Mouse (Mus musculus): ENCODE measurements around the gene Nek4.

The Nek4 gene

DNA sequence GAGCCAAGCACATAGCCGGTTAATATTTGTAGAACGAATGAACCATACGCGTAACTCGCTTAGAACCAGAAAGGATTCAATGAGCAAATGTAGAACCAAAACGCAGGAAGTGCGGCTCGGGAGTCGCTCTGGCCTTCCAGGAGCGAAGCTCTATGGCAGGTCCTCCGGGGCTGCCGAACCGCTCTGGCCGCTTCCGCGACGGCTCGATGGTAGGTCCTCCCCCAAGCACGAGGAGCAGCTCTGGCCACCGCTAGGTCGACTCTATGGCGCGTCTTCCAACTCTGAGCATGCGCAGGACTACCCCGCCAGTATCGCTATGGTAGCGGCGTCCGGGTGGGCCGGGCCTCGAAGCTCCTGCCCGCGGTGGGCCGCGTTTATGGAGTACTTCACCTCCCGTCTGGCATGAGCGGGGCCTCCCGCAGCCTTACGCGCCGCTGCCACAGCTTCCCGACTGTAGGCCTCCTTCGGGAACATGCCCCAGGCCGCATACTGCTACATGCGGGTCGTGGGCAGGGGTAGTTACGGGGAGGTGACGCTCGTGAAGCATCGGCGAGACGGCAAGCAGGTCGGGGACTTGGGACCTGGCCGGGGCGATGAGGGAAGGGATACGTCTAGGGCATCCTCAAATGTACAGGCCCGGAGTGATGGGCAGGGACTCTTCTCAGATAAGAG, at the start of gene Nek4:
Nek4 (plus strand) TSS at position 224 of the 672 bp plus-strand sequence.
- DNase-seq, result peak; percentile 95 to 97

DNA sequence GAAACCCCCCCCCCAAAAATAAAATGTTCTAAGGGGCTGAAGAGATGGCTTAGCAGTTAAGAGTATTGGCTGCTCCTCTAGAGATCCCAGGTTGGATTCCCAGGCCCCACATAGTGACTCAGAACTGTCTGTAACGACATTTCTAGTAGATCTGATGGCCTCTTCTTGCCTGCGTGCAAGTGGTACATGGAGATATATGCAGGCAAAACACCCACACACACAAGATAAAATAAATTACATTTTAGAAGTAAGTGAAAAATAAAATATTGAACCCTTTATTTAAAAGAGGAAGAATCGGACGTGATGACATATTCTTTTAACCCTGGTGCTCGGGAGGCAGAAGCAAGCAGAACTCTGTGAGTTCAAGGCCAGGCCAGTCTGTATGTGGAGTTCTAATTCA, 48.5 kb upstream of the Nek4 start:
- no peak for DNase-seq

DNA sequence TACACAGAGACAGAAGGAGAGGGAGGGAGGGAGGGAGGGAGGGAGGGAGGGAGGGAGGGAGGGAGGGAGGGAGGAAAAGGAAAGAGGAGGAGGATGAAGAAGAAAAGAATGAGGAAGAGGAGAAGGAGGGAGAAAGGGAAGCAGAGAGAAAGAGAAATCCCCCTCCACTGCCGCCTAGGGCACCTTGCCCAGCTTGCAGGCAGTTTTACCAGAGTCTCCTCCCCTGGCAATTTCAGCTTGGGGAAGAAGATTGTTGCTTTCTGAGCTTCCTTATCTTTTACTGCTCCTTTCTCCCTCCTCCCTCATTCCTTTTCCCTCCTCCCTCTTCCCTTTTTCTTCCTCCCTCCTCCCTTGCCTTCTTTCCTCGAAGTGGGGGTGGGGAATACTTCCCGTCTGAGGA, 48.1 kb upstream of the Nek4 start:
- no peak for DNase-seq

DNA sequence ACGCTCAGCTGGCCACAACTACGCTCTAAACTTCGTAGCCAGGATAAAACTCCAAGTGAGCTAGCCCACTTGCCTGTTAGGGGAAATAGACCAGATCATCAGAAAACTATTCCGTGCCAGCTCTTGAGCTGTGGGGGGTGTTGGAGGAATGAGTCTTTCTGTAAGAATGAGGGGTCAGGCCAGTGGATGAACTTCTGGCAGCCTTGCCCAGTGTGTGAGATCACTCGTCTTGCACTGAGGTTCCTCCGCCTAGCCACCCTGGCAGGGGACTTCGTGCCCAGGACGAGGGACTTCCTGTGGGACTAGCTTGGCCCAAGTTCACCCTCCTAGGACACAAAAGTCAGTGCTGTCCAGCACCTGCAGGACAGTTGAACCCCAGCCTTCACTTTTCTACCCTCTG, 46.9 kb upstream of the Nek4 start:
- DNase-seq, result no peak

DNA sequence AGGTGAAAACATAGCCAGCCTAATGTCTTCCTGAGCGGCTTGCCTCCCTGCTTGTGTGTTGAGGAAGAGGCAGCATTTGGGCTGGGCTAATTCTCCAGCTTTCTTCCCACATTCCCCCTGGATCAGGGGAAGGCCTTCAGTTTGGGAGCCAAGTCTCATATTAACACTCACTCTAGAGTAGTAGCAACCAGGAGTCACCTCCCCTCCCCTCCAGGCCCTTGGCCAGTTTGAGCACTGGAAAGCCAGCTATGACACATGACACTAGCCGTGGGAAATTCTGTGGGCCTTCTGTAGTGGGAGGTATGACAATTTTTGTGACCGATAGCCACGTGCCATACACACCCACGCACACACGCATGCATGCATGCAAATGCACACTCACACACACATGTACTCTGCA, 45.2 kb upstream of the Nek4 start:
- DNase-seq, result no peak

DNA sequence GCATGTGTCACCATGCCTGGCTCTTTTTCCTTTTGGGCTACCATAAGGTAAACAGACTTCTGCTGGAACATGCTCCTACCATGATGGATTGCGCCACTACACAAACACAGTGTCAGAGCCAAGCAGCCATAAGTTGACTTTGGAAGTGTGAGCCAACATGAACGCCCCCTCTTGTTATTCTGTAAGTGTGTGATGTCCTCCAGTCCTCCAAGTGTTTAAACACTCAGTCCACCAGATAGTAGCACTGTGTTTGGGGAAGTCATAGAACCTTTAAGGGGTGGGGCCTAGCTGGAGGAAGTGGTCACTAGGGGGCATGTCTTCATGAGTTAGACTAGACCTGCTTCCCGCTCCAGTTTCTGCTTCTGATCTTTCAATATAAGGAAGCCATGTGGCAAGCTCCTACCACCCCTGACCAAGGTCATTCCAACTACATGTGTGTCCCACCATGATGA, 43.3 kb upstream of the Nek4 start:
- DNase-seq, result no peak

DNA sequence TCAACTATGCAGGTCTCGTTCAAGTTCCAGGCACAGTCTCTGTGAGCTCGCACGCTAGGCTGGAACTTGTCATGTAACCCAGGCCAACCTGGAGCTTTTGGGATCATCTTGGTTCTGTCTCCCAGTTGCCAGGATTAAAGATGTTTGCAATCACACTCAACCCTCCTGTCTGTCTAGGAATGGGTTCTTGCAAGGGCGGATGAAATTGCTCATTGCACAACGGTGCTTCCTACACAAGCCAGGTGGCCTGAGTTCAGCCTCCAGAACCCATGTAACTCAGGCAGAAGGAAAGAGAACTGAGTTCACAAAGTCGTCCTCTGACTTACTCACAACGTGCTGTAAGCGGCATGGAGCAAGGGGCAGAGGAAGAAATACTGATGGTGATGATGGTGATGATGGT, 40.0 kb upstream of the Nek4 start:
- DNase-seq, result no peak

DNA sequence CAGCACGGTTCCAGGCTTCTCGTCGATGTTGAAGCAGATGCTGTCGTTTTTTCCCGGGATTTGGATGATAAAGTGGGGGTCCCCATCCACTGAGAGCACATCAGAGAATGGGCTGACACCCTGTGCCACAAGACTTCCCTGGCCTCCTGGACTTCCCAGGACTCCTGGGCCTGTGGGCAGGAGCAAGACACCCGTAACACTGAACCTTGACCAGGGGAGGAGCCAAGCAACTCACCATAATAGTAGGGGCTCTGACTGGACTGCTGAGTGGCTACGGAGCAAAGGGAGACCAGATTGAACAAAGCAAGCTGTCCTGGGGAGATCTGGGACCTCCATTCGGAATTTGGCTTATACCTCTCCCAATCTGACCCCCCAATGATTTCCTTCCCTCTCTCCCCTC, 38.5 kb upstream of the Nek4 start:
- DNase-seq, result no peak

DNA sequence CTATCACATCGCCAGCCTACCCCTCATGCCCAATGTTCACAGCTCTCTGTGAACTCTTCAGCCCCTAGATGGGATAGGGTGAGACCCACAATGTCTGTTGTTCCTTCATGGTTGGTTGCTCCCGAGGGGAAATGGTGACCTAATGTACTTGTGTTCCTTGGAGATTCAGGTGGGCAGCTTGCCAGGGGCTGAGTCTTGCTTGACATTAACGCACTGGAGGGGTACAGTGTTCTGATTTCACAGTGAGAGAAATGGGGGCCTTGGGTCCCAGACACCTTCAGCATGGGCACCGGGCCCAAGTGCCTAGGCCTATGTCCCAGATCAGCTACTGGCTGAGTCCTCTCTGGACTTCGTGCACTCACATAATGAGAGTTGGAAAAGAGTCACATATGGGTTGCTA, 37.8 kb upstream of the Nek4 start:
- DNase-seq, result no peak

DNA sequence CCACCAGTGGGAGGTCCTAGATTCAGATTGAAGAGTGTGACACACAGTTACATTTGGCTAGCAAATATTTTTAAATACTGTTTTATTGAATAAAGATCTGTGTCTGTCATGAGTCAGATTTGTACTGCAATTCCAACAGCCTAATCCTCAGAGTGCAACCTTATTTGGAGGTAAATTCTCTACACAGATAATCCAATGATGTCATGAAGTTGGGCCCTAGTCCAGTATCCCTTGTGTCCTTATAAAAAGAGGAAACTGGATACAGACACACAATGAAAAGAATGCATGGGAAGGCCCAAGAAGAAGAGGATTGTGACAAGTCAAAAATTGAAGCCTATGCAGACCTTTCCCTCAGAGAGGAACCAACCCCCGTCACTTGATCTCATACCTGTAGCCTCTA, 34.7 kb upstream of the Nek4 start:
- DNase-seq, result no peak

DNA sequence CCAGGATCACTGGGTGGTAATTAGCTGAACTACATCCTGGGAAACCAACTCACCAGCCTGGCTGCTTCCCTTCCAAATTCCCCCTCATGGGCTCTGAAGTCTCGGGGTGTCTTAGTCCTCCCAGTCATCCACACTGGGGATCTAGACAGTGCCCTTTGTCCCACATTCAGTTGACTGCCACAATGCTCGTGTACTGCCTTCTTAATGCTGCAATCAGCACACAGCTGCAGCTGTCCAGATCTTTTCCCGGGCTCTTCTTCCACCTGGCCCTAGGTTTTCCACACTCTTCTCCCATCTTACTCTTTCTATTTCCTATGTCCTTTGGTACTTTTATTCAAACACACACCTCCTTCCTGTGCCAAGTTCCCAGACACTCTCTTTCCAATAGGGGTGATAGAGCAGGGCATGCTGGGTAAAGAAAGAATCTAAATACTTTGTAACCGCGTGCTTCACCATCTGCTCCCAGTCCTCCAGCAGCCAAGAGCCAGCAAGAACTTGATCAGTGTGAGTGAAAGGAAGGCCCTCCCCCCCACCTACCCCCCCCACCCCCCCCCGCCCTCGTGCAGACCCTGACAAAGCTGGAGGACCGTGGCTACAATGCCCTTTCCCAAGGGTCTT, 29.0 kb upstream of the Nek4 start:
- no peak for DNase-seq

DNA sequence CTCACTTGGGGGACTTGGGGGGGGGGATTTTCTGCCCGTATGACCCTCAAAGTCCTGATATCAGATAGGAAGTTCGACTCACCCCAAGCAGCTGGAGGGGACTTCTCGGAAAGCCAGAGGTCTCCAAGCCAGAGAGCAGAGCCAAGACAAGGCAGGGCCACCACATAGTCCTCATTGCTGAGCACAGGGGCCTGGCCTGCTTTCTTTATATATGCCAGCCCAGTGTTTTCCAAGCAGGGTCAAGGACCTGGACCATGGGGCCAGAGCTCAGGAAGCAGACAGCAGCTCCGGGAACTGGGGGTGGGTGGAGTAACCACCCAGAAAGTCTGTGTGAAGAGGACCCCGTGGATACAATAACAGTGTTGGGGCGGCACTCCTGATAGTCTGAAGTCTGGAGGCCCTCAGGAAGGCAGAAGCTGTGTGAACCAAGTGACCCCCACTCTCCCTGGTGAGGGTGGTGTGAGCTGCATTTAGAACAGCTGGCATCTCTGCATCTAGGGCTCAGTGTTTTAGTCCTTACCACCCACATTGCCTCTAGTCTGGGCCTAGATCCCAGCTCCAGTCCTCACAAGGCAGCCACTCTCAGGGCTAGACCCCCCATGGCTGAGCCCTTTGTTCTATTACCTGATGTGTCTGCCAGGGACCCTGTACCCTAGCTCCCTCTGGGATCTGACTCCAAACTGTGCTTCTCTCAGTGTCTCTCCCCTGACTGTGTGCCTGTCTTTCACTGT, 27.6 kb upstream of the Nek4 start, which contains the start of gene Itih3:
Itih3 (minus strand) TSS at position 386 of the 731 bp plus-strand sequence.
- DNase-seq, result no peak

DNA sequence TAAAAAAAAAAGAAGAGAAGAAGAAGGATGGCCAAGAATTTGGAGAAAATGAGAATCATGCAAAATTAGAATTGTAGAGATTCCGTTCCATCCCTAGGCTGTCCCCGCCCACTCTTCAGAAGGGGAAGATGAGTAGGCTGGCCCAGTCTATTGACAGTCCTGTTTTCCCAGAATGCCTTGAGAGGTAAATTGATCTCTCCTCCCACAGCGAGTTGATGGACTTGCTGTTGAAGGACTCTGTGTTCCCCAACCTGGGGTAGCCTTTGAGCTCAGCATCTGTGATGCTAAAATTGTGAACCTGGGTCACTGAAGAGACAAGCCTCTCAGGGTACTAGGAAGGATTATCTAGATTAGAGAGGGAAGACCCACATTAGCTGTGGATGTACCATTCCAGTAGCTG, 25.7 kb upstream of the Nek4 start:
- DNase-seq, result no peak

DNA sequence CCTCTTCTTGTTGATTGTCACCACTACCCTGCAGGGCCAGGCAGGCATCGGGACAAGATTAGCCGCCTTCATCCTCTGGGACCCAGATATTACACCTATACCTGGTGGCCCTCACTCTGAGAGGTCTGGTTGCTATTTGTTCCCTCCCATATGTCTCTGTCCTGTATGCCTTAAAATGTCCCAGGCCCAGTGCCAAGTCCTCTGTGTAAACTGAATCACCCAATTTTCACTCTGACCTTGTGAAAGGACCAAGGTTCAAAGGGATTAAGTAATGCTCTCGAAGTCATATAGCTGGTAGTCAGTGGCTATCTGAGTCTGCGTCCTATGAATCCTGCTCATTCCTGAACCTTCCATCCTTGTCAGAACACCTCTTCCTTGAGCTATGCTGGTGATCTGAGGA, 20.8 kb upstream of the Nek4 start:
- DNase-seq, result no peak

DNA sequence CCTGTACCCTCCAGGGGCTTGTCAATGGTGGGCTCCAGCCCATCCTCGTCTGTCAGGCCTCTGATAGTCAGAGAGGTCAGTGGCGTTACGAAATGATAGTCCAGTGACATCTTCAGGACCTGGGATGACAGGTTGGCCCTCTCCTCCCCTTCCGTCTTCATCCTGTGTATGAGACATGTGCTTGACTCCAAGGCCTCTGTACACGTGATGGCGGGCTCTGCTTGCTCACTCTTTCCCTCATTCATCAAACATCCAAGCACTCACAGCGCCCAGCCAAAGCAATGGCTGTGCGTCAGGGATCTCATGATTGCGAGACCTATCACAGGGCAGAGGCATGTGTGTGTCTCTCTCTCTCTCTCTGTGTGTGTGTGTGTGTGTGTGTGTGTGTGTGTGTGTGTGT, 17.8 kb upstream of the Nek4 start:
- no peak for DNase-seq

DNA sequence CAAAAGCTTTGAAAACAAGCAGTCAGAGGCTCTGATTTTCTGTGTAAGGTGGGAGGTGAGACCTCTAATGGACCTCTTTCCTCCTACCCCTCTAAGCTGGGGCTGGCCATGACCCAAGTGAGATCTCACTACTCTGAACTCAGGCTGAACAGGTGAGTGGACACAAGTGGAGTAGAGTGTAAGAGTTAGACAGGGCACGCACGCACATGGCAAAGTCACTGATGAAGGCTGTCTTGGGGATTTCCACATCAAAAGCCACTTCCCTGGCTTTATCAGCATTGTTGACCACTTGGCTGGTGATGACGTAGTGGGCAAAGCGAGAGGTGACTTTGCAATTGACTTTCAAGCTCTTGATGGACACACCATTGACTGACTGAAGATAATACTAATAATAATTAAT, 8.9 kb upstream of the Nek4 start:
- DNase-seq, result no peak

DNA sequence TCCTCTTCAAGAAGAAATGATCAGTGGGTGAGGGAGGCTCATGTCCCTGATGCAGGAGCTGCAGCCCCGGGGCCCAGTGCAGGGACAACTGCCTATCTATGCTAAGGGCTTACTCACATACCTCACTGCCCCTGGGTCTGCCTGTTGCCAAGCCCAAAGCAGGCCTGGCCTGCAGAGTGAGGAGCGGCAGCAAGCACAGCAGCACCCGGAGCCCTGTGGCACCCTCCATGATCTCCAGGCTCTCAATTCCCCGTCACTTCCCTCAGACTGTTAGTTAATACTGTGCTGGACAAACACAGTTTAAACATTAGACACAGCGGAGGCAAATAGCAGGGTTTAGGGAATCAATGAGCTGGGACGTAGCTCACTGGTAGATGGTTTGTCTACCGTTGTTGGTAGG, 8.1 kb upstream of the Nek4 start, which contains the start of gene Itih1:
Itih1 (minus strand) TSS at position 252 of the 400 bp plus-strand sequence.
- no peak for DNase-seq

DNA sequence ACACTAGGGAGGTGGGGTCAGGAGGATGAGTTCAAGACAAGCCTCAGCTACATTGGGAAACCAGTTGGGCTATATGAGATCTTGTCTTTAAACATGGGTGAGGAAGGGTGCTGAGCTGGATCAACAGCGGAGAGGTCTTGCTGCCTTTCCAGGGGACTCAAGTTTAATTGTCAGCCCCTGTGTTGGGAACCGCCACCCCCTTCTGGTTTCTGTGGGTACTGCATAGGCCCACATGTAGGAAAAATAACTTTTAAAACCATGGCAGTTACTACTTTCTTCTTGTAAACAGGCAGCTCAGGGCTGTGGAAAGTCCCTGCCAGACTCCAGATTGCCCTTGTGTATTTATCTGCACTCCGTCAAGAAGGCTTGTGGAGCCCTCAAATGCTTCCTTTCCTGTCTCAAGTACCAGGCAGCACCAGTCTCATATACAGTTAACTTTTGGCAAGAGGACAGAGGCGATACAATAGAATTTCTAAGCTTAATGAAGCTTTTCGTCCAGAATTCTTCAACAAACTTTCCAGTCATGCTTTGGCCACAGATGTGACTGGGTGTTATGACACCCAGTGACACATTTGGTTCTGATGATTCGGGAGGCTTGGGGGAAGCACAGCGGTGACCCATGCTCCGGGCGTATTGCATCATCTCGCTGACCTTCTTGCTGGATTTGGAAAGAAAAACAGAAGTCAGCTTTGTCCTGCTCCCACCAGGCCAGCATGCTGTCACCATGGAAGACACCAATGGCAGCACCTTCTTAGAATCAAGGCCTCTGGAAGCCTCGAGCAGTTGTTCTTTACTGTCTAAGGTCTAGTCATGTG, 7.1 kb upstream of the Nek4 start:
- DNase-seq, result peak; percentile 35 to 51

DNA sequence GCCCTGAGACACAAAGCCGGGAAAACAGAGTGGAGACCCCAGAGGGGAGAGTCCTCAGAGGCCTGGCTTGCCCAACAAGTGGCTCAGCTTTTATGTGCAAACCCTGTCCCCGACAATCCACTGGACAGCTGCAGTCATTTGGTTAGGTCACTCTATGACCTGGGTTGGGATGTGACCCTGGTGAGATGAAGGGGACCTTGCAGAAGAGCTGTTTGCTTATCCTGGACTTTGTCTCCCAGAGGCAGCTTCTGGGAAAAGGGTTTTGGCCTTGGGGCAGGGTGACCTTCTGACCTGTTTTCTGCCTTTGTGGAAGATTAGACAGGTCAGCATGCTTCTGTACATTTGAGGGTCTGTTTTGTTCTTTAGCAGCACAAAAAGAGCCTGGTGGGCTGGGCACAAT, 6.4 kb upstream of the Nek4 start:
- no peak for DNase-seq

DNA sequence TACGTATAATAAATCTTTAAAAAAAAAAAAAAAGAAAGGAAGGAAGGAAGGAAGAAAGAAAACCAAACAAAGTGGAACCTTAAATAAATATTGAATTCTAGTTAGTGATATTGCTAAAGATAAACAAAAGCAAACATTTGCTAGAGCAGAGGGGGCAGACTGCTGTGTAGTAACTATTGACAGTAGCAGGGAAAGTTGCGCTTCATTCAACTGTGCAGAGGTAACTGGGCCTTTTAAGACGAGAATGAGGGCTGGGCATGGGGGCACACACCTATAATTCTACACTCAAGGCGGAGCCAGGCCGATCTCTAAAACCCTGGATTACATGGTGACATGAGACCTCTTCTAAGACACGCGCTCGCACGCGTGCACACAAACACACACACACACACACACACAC, 1.2 kb upstream of the Nek4 start:
- DNase-seq, result no peak

DNA sequence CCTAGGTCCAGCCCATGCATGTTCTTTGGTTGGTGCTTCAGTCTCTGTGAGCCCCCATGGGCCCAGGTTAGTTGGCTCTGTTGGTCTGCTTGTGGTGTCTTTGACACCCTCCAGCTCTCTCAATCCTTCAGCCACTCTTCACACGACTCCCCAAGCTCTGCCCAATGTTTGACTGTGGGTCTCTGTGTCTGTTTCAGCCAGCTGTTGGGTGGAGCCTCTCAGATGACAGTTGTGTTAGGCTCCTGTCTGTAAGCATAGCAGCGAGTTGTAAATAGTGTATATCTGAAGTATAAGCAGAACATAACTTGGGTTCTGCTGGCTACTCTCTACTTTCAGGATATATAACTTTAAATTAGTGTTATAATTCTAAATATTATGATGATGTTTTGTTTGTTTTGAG, 7.3 kb downstream of the Nek4 start:
- no peak for DNase-seq

DNA sequence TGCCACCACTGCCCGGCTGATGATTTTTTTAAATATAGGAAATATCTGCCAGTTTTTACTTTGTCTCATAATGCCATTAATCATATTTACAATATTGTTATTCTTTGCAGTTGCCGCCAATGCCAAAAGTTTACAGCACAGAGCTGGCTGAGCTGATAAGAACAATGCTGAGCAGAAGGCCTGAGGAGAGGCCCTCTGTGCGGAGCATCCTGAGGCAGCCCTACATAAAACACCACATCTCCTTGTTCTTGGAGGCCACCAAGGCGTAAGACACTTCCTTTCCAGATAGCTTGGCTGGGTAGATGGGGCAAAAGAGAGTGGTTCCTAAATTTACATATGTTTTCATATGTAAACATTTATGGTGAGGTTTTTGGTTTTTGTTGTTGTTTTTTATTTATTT, 7.9 kb downstream of the Nek4 start:
- DNase-seq, result no peak

DNA sequence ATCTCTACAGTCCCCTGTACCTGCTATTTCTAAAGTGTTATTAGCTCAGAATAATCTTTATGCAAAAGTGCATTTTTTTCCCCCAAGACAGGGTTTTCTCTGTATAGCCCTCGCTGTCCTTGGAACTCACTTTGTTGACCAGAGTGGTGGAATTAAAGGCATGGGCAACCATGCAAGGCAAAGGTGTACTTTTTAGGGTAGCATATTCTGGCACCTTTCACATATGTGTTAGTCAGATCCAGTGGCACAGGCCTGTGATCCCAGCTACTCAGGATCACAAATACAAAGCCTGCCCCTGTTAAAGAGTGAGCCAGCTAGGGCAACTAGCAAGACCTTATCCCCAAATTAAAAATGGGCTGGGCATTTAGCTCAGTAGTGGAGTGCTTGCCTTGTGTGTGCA, 9.2 kb downstream of the Nek4 start:
- no peak for DNase-seq

All from thymus, postnatal 36 days (tissue).